Mouse (Mus musculus): Measurements from ENCODE around the gene Mzf1.
"Not testable (repeated sequence)": the region's sequence is repeated elsewhere in the genome, so short reads cannot be mapped to it uniquely, and the experiment has no call there.

Gene Mzf1

GRCm38 (mm10) chr7:13054287-13055010 is at the start of gene Mzf1:
Mzf1 (minus strand) TSS chr7:13054764.
- DNase-seq (ENCODE audit: low read depth): peak; percentile 83

- DNase-seq (ENCODE audit: low read depth): no peak
Observed at GRCm38 (mm10) chr7:13095073-13095472, 40.5 kb upstream of the Mzf1 start, which contains the start of gene Vmn1r85. Vmn1r85 (minus strand) TSS chr7:13095173.

DNA sequence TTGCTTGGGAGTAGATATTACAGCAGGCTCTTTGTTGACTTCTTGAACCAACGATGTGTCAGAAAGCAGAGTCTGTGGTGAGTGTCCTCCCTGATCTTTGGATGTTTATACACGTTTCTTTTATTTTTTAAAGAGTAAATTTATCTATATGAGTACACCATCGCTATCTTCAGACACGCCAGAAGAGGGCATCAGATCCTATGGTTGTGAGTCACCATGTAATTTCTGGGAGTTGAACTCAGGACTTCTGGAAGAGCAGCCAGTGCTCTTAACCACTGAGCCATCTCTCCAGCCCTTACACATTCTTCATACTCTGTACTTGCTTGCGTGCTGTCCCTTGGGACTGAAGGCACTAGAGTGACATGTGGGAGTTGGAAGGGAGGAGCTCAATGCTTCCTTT is 17.7 kb upstream of the Mzf1 start:
- no peak for DNase-seq (ENCODE audit: low read depth)

GRCm38 (mm10) chr7:13063399-13063798 is 8.8 kb upstream of the Mzf1 start:
- DNase-seq (ENCODE audit: low read depth): not testable (repeated sequence)

GRCm38 (mm10) chr7:13059536-13059935 is 5.0 kb upstream of the Mzf1 start:
- no peak for DNase-seq (ENCODE audit: low read depth)

- no peak for DNase-seq (ENCODE audit: low read depth)
Observed at GRCm38 (mm10) chr7:13056913-13057700, 2.5 kb upstream of the Mzf1 start.

DNA sequence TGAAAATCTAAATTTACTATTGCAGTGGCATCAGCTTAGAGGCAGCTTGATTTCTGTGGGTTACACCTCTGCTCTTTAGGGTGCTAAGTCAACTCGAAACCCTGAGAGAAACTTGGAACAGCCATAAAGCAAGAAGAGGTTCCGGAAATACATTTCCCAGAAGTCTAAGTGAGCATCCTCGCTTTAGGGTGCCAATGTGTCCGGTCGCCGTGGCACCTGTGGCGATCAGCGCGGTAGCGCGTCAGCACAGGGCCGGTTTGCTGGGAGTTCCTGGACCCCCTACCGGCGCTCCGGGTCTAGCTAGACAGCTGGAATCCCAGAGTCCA is 640 bp downstream of the Mzf1 start:
- DNase-seq (ENCODE audit: low read depth): no peak

GRCm38 (mm10) chr7:13053501-13053900 is 1.1 kb downstream of the Mzf1 start:
- no peak for DNase-seq (ENCODE audit: low read depth)

- DNase-seq (ENCODE audit: low read depth): no peak
Observed at GRCm38 (mm10) chr7:13053001-13053400, 1.6 kb downstream of the Mzf1 start.

DNA sequence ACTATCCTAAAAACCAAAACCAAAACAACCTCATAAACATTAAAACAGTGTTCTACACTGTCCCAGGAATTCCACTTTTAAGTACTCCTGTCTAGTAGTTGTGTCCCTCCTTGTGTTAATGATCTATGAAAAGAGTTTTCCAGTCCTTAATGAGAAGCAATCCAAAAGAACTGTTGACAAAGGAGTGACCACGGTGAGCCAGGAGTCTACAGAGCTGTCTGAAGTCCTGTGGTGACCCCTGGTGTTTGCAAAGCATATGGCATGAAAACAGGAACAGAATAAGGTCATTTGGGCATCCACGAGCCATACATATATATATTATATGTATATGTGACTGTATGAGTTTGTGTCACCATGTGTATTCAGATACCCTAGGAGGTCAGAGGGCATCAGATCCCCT is 8.5 kb downstream of the Mzf1 start:
- DNase-seq (ENCODE audit: low read depth): no peak

GRCm38 (mm10) chr7:13044254-13044625 is 10.3 kb downstream of the Mzf1 start:
- DNase-seq (ENCODE audit: low read depth): no peak

GRCm38 (mm10) chr7:13043445-13044253 is 10.9 kb downstream of the Mzf1 start:
- DNase-seq (ENCODE audit: low read depth): no peak

DNA sequence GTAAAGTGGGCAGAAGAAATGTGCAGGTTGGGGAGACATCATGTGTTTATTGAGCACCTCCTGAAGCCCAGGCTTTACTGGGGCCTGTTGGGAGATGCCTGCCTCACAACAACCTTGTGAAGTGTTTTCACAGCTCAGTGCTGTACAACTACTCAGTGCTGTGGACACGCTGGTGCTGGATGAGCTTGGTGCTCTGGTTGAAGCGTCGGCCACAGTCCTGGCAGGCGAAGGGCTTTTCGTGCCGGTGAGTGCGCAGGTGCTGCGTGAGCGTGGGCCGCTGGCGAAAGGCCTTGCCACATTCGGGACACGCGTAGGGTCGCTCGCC is 11.5 kb downstream of the Mzf1 start:
- no peak for DNase-seq (ENCODE audit: low read depth)

DNA sequence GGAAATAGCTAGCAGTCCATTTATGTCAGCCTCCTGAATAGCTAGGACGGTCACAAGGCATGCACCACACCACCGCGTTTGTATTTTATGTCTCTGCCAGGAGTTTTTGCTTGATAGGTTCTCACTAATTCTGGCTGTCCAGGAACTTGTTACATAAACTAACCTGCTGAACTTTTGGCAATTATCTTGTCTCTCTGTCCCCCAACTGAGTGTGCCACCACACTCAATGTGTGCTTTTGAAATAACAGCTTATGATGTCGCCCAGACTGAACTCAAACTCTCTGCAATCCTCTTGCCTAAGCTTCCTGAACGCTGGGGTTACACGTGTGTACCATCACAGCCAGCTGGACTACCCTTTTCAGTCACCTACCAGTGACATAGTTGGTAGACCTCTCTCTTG is 12.1 kb downstream of the Mzf1 start:
- no peak for DNase-seq (ENCODE audit: low read depth)

- no peak for DNase-seq (ENCODE audit: low read depth)
Observed at GRCm38 (mm10) chr7:13041256-13041655, 13.3 kb downstream of the Mzf1 start.

DNA sequence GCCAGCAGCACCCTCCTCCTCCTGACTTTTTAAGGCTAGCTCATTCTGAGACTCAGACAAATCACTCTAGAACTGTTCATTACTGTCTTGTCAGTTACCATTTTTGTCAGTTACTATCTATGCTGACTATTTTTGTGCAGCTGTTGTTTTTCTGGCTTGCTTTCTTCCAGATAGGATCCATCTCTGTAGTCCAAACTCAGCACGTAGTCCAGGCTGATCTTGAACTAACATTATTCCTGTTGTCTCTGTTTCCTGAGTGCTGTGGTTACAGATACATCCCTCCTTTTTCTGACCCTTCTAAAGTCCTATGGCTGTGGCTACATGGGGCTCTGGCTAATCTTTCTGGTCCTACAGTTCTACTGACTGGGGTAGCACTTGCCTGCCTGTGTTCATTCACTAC is 15.4 kb downstream of the Mzf1 start:
- DNase-seq (ENCODE audit: low read depth): no peak

GRCm38 (mm10) chr7:13038621-13039169 is 15.9 kb downstream of the Mzf1 start:
- no peak for DNase-seq (ENCODE audit: low read depth)

- DNase-seq (ENCODE audit: low read depth): peak; percentile 98
Observed at GRCm38 (mm10) chr7:13037901-13038555, 16.5 kb downstream of the Mzf1 start, which contains the start of gene Ube2m. Ube2m (minus strand) TSS chr7:13038275.

DNA sequence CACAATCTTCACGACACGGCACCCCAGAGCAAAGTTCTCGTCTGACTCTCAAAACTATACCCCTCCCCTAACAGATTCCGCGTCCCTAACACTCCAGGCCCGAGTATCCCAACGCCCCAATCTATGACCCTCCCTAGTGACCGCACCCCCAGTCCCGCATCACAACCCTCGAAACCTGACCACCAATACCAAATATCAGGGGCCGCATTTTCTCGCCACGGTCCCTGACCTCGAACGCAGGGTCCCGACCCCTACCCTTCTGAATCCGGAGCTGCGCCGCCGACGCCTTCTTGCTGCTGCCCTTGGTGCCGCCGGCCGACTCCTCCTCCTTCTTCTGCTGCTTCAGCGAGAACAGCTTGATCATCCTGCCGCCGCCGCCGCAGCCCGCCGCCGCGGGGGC is 17.2 kb downstream of the Mzf1 start:
- DNase-seq (ENCODE audit: low read depth): no peak

DNA sequence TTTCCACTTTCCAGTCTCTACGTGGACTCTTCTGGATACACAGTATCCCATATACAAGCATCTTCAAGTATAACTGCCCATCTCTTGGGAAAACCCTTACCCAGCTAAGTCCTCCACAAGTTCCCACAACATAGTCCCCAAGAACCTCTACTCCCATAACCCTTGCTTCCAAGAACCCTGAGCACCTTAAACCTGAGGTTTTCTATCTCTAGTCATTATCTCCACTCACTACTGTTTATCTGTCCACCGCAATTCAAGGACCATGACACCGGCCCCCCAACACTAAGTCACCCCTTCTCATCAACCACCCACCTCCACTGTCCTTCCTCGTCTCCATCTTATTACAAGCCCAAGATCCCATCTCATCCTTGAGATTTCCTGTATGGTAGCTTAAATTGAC is 17.8 kb downstream of the Mzf1 start:
- no peak for DNase-seq (ENCODE audit: low read depth)

DNA sequence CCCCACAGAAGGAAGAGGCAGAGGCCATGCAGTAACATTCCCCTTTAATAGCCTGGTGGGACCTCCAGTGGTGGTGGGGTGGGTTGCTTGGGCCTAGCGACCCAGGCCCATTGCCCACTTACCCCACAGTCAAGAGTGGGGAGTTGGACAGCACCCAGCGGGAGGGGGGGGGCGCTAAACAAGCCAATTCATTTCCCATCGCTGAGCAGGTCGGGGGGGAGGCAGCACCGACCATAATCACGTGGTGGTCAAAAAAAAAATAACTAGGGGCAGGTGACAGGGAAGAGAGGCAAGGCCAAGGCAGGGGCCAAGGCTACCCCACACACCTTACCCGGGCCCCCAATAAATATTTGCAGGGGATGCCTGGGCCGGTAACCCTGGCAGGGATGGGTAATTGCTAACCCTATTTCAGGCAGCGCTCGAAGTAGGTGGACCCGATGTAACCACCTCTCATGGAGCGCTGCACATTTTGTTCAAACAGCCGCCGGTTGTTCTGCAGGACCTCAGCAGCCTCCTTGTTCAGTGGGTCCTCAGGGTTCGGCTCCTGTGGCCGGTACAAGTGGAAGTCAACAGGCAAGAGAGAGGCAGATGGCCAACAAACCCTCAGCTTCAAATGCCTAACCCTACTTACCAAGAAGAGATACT is 19.2 kb downstream of the Mzf1 start:
- no peak for DNase-seq (ENCODE audit: low read depth)
